Mouse (Mus musculus) CH12.LX (cell line): ENCODE measurements around the gene Olfr61.
"Not testable (repeated sequence)": the region's sequence is repeated elsewhere in the genome, so short reads cannot be mapped to it uniquely, and the experiment has no call there.

Experiments
- CTCF ChIP-seq, 2 experiments: IDR thresholded peaks in 1 of 2; conservative IDR thresholded peaks in 1 of 2; 2 replicates each; pipeline ENCODE4 v1.5.1; 2011 to 2012; ENCODE audit warnings: low read depth in 2 of 2, low read length in 2 of 2, improper control_type of control experiment in 1 of 2, inconsistent platforms in 1 of 2, mild to moderate bottlenecking in 1 of 2, moderate library complexity in 1 of 2
- E2F4 ChIP-seq: IDR thresholded peaks from 2 replicates; pipeline ENCODE4 v1.6.1; 2011; ENCODE audit warnings: low read depth, low read length, improper control_type of control experiment; ENCODE audit not compliant: insufficient replicate concordance
- EP300 ChIP-seq: IDR thresholded peaks from 2 replicates; pipeline ENCODE4 v1.6.1; 2011; ENCODE audit warnings: low read length, improper control_type of control experiment
- ETS1 ChIP-seq: conservative IDR thresholded peaks from 2 replicates; pipeline ENCODE4 v1.6.1; 2012; ENCODE audit warnings: low read depth, mild to moderate bottlenecking, inconsistent platforms, low read length, improper control_type of control experiment, moderate library complexity
- MAX ChIP-seq: IDR thresholded peaks from 2 replicates; pipeline ENCODE4 v1.6.1; 2011; ENCODE audit warnings: low read length, improper control_type of control experiment
- MYC ChIP-seq: IDR thresholded peaks from 2 replicates; pipeline ENCODE4 v1.6.1; 2011; ENCODE audit warnings: low read depth, mild to moderate bottlenecking, improper control_type of control experiment, low read length
- NELFE ChIP-seq: IDR thresholded peaks from 2 replicates; pipeline ENCODE4 v1.6.1; 2011; ENCODE audit warnings: low read depth, low read length, improper control_type of control experiment
- POLR2A ChIP-seq: IDR thresholded peaks from 2 replicates; pipeline ENCODE4 v1.6.1; 2011; ENCODE audit warnings: low read depth, mild to moderate bottlenecking, improper control_type of control experiment, low read length
- RAD21 ChIP-seq: IDR thresholded peaks from 2 replicates; pipeline ENCODE4 v1.6.1; 2011; ENCODE audit warnings: low read depth, mild to moderate bottlenecking, low read length, improper control_type of control experiment, moderate library complexity
- TCF12 ChIP-seq: IDR thresholded peaks from 2 replicates; pipeline ENCODE4 v1.6.1; 2014; ENCODE audit warnings: low read depth, mild to moderate bottlenecking, inconsistent platforms, low read length, improper control_type of control experiment
- ZC3H11A ChIP-seq: IDR thresholded peaks from 2 replicates; pipeline ENCODE4 v1.6.1; 2012; ENCODE audit warnings: low read depth, mild to moderate bottlenecking, inconsistent platforms, low read length, improper control_type of control experiment

GRCm38 (mm10) chr7:140628670-140629069 lies at the start of gene Olfr61:
- not testable (repeated sequence) for TF ChIP-seq POLR2A; CTCF (conservative IDR thresholded peaks at IDR 0.05 in 1 of 2, IDR thresholded peaks at IDR 0.05 in 1 of 2; ENCODE audit: low read depth in 2 of 2, low read length in 2 of 2); EP300; RAD21; NELFE; ETS1; MYC; ZC3H11A; MAX; E2F4; TCF12
